Mouse (Mus musculus): ENCODE data around the gene E330009J07Rik. TPM values are rescaled to one million over a fixed set of nuclear protein-coding genes. Genes with fewer than 3 reads are reported as not detected.

E330009J07Rik gene
- polyA plus RNA-seq, 1 experiment: 14.7 TPM

DNA sequence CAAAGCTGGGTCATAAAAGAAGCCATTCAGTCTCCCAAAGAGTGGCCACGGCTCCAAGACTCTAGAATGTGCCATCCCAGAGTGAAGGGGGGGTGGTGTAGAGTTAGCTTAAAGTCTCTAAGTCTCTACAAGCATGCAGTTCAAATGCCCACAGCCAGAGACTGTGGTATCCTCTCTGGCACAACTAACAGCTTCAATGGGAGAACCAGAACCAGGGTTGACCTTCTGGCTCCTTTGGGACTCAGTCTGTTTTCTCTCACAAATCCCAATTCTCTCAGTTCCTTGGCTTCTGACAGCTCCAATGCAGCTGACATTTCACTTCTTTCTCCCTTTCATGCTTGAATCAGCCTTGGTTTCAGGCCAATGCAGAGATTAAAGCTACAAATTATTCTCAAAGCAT lies 12.9 kb downstream of the E330009J07Rik start:
- no peak overlapping the region for H3K27ac ChIP-seq (ENCODE audit: control insufficient read depth, insufficient read depth, low read length)
- 92% methylated on average over 1 of the region's 1 CpGs for WGBS
- H3K36me3 ChIP-seq (ENCODE audit: control insufficient read depth, insufficient read depth, low read length): no peaks in the 10 kb centered on the region
- no peak for DNase-seq
- H3K27me3 ChIP-seq (ENCODE audit: control insufficient read depth, insufficient read depth, low read length): no peaks in the 10 kb centered on the region
- no peak overlapping the region for H3K4me3 ChIP-seq (ENCODE audit: control insufficient read depth, insufficient read depth, low read length)
- TF ChIP-seq POLR2A (IDR thresholded peaks at IDR 0.05; ENCODE audit: control insufficient read depth, extremely low read depth, insufficient read depth, low read length, poor library complexity): no peak
- TF ChIP-seq CTCF (IDR thresholded peaks at IDR 0.05; ENCODE audit: borderline replicate concordance, control insufficient read depth, extremely low read depth, insufficient read depth, low read length, poor library complexity): no peak
- no peaks in the 10 kb centered on the region for H3K4me1 ChIP-seq (replicated peaks; ENCODE audit: control insufficient read depth, insufficient read depth, low read length)

- WGBS: 97% methylated on average over 6 of the region's 6 CpGs
- H3K4me1 ChIP-seq (replicated peaks; ENCODE audit: control insufficient read depth, insufficient read depth, low read length): no peaks in the 10 kb centered on the region
- no peaks in the 10 kb centered on the region for H3K36me3 ChIP-seq (ENCODE audit: control insufficient read depth, insufficient read depth, low read length)
- no peak overlapping the region for H3K4me3 ChIP-seq (ENCODE audit: control insufficient read depth, insufficient read depth, low read length)
- DNase-seq: no peak
- no peak overlapping the region for H3K27ac ChIP-seq (ENCODE audit: control insufficient read depth, insufficient read depth, low read length)
- no peak for TF ChIP-seq POLR2A (IDR thresholded peaks at IDR 0.05; ENCODE audit: control insufficient read depth, extremely low read depth, insufficient read depth, low read length, poor library complexity)
- no peak for TF ChIP-seq CTCF (IDR thresholded peaks at IDR 0.05; ENCODE audit: borderline replicate concordance, control insufficient read depth, extremely low read depth, insufficient read depth, low read length, poor library complexity)
- no peaks in the 10 kb centered on the region for H3K27me3 ChIP-seq (ENCODE audit: control insufficient read depth, insufficient read depth, low read length)
These were observed 14.8 kb downstream of the E330009J07Rik start for GRCm38 (mm10) chr6:40421099-40421498.

GRCm38 (mm10) chr6:40418386-40418785 lies 17.5 kb downstream of the E330009J07Rik start:
- Histone ChIP-seq H3K27me3 (ENCODE audit: control insufficient read depth, insufficient read depth, low read length) (no peaks in the 10 kb centered on the region), H3K4me1 (replicated peaks; ENCODE audit: control insufficient read depth, insufficient read depth, low read length) (no peaks in the 10 kb centered on the region), H3K27ac (ENCODE audit: control insufficient read depth, insufficient read depth, low read length) (no peak overlapping the region), H3K36me3 (ENCODE audit: control insufficient read depth, insufficient read depth, low read length) (no peaks in the 10 kb centered on the region), H3K4me3 (ENCODE audit: control insufficient read depth, insufficient read depth, low read length) (no peak overlapping the region)
- TF ChIP-seq POLR2A (IDR thresholded peaks at IDR 0.05; ENCODE audit: control insufficient read depth, extremely low read depth, insufficient read depth, low read length, poor library complexity): no peak
- TF ChIP-seq CTCF (IDR thresholded peaks at IDR 0.05; ENCODE audit: borderline replicate concordance, control insufficient read depth, extremely low read depth, insufficient read depth, low read length, poor library complexity): no peak
- DNase-seq: no peak
- WGBS: 97% methylated on average over 4 of the region's 4 CpGs

GRCm38 (mm10) chr6:40415799-40416198 lies 20.1 kb downstream of the E330009J07Rik start:
- Histone ChIP-seq H3K27me3 (ENCODE audit: control insufficient read depth, insufficient read depth, low read length) (no peaks in the 10 kb centered on the region), H3K4me1 (replicated peaks; ENCODE audit: control insufficient read depth, insufficient read depth, low read length) (no peaks in the 10 kb centered on the region), H3K27ac (ENCODE audit: control insufficient read depth, insufficient read depth, low read length) (no peak overlapping the region), H3K4me3 (ENCODE audit: control insufficient read depth, insufficient read depth, low read length) (no peak overlapping the region), H3K36me3 (ENCODE audit: control insufficient read depth, insufficient read depth, low read length) (no peaks in the 10 kb centered on the region)
- DNase-seq: no peak
- 96% methylated on average over 5 of the region's 5 CpGs for WGBS
- TF ChIP-seq CTCF (IDR thresholded peaks at IDR 0.05; ENCODE audit: borderline replicate concordance, control insufficient read depth, extremely low read depth, insufficient read depth, low read length, poor library complexity) (no peak), POLR2A (IDR thresholded peaks at IDR 0.05; ENCODE audit: control insufficient read depth, extremely low read depth, insufficient read depth, low read length, poor library complexity) (no peak)

DNA sequence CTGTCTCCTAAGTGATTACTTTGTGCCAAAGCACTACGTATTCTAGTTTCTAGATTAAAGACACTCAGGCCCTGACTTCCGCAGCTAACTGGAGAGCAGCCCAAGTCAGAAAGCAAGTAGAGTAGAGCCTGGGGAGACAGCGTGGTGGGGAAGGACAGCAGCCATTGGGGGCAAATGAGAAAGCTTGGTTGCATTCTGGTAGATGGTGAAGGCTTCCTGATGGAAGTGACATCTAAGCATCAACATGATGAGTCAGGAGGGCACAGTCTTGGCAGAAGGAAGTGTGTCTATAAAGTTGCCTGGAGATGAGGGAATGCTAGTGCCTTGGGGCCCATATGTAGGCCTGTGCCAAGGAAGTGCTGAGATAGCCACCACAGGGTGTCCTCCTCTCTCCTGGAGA lies 22.4 kb downstream of the E330009J07Rik start:
- 94% methylated on average over 3 of the region's 3 CpGs for WGBS
- no peak overlapping the region for H3K27ac ChIP-seq (ENCODE audit: control insufficient read depth, insufficient read depth, low read length)
- H3K27me3 ChIP-seq (ENCODE audit: control insufficient read depth, insufficient read depth, low read length): no peaks in the 10 kb centered on the region
- no peak overlapping the region for H3K4me3 ChIP-seq (ENCODE audit: control insufficient read depth, insufficient read depth, low read length)
- H3K4me1 ChIP-seq (replicated peaks; ENCODE audit: control insufficient read depth, insufficient read depth, low read length): no peaks in the 10 kb centered on the region
- TF ChIP-seq POLR2A (IDR thresholded peaks at IDR 0.05; ENCODE audit: control insufficient read depth, extremely low read depth, insufficient read depth, low read length, poor library complexity) (no peak), CTCF (IDR thresholded peaks at IDR 0.05; ENCODE audit: borderline replicate concordance, control insufficient read depth, extremely low read depth, insufficient read depth, low read length, poor library complexity) (no peak)
- no peaks in the 10 kb centered on the region for H3K36me3 ChIP-seq (ENCODE audit: control insufficient read depth, insufficient read depth, low read length)
- no peak for DNase-seq

DNA sequence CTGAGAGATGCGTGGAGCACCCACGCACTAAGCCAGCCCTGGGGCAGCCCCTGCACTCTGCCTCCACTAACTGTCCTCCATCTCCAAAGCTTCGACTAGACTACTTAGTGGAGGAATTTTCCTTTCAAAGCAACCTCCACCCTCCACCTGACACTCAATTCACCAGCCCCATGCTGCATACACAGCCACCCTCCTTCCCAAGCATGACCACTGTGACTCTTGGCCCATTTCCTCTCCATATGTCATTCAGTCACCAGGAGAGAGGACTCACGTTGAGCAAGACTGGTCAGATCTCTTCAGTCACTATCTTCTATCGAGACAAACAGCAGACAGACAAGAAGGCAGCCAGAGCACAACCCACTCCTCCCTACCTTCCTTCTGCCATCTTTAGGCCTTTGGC lies 22.9 kb downstream of the E330009J07Rik start:
- Histone ChIP-seq H3K4me1 (replicated peaks; ENCODE audit: control insufficient read depth, insufficient read depth, low read length) (no peaks in the 10 kb centered on the region), H3K27ac (ENCODE audit: control insufficient read depth, insufficient read depth, low read length) (no peak overlapping the region), H3K4me3 (ENCODE audit: control insufficient read depth, insufficient read depth, low read length) (no peak overlapping the region), H3K36me3 (ENCODE audit: control insufficient read depth, insufficient read depth, low read length) (no peaks in the 10 kb centered on the region), H3K27me3 (ENCODE audit: control insufficient read depth, insufficient read depth, low read length) (no peaks in the 10 kb centered on the region)
- TF ChIP-seq CTCF (IDR thresholded peaks at IDR 0.05; ENCODE audit: borderline replicate concordance, control insufficient read depth, extremely low read depth, insufficient read depth, low read length, poor library complexity) (no peak), POLR2A (IDR thresholded peaks at IDR 0.05; ENCODE audit: control insufficient read depth, extremely low read depth, insufficient read depth, low read length, poor library complexity) (no peak)
- 97% methylated on average over 5 of the region's 5 CpGs for WGBS
- DNase-seq: no peak

- Histone ChIP-seq H3K27ac (ENCODE audit: control insufficient read depth, insufficient read depth, low read length) (no peak overlapping the region), H3K4me1 (replicated peaks; ENCODE audit: control insufficient read depth, insufficient read depth, low read length) (no peaks in the 10 kb centered on the region), H3K27me3 (ENCODE audit: control insufficient read depth, insufficient read depth, low read length) (no peaks in the 10 kb centered on the region), H3K4me3 (ENCODE audit: control insufficient read depth, insufficient read depth, low read length) (no peak overlapping the region), H3K36me3 (ENCODE audit: control insufficient read depth, insufficient read depth, low read length) (peaks cover 10% of the 10 kb centered on the region; the same call in 1 of the 2 replicates)
- no peak for DNase-seq
- WGBS: 67% methylated on average over 3 of the region's 3 CpGs
- no peak for TF ChIP-seq CTCF (IDR thresholded peaks at IDR 0.05; ENCODE audit: borderline replicate concordance, control insufficient read depth, extremely low read depth, insufficient read depth, low read length, poor library complexity)
These were observed 24.9 kb downstream of the E330009J07Rik start for GRCm38 (mm10) chr6:40411085-40411484.
